In the genomic region with DNA sequence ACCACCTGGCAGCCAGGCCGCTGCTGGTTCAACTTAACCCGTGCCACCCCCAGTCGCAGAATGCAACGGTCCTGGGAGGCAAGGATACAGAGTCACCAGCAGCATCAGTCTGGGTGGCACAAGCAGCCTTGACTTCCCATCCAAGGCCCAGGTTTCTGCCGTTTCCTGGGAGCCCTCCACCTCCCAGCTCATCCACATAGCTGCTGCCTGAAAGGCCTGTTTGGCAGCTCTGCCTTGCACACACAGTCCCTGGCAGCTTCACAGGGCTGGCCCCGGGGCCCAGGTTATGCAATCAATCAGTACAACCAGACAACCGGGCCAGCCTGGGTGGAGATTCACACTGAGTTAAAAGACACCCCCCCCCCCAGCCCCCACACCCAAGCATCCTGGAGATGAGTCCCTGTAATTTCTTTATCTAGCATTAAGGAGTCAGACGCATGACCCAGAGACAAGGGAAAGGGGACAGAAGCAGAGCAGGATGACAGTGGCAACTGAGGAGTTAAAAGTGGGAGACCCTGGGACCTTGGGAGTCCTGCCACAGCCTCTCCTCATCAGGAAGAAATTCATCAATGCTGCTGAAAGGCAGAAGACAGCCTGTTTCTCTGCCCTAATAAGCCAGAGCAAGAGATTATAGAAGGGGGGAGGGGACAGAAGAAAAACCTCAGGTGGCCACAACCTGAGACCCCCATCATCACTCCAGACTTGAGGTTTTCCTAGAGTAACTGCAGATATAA, we compare ENCODE assay signal across 8 mouse cellular contexts. TPM values are rescaled to one million over a fixed set of nuclear protein-coding genes. Genes with fewer than 3 reads are reported as not detected.
A peak's percentile ranks its signal among the peaks of the same experiment; 100 is the strongest.
DNase-seq lines count a peak whose midpoint lies in the region; ATAC-seq lines count a peak whose summit lies in the region.

No protein-coding gene starts in this region.

- peaks cover 33% of the 10 kb centered on the region for H3K4me1 ChIP-seq in forebrain, embryonic 16.5 days (replicated peaks; ENCODE audit: control insufficient read depth, insufficient read depth, low read length)
- H3K4me1 ChIP-seq in hindbrain, embryonic 11.5 days (replicated peaks; ENCODE audit: control insufficient read depth, insufficient read depth, low read length): peaks cover 20% of the 10 kb centered on the region
- H3K4me1 ChIP-seq in stomach, embryonic 15.5 days: peaks cover 44% of the 10 kb centered on the region

- H3K27ac ChIP-seq in forebrain, embryonic 16.5 days (ENCODE audit: low read length): peak overlapping the region; percentile 56
- H3K27ac ChIP-seq in hindbrain, embryonic 11.5 days (ENCODE audit: low read depth, low read length): peak overlapping the region; percentile 85
- peak overlapping the region; percentile 93 for H3K27ac ChIP-seq in stomach, embryonic 15.5 days

- H3K4me3 ChIP-seq in forebrain, embryonic 16.5 days (replicated peaks; ENCODE audit: low read length): no peak overlapping the region
- no peak overlapping the region for H3K4me3 ChIP-seq in hindbrain, embryonic 11.5 days (ENCODE audit: low read depth, low read length)
- H3K4me3 ChIP-seq in stomach, embryonic 15.5 days (replicated peaks): peak overlapping the region; percentile 14; the same call in 1 of the 2 replicates

- H3K4me2 ChIP-seq in forebrain, embryonic 16.5 days (ENCODE audit: low read length): no peak overlapping the region; the same call in 1 of the 2 replicates
- peak overlapping the region; percentile 25; the same call in 1 of the 2 replicates for H3K4me2 ChIP-seq in hindbrain, embryonic 11.5 days (replicated peaks; ENCODE audit: low read depth, low read length)
- peak overlapping the region; percentile 47 for H3K4me2 ChIP-seq in stomach, embryonic 15.5 days

- peaks cover 30% of the 10 kb centered on the region for H3K36me3 ChIP-seq in forebrain, embryonic 16.5 days (ENCODE audit: control insufficient read depth, insufficient read depth)
- peaks cover 19% of the 10 kb centered on the region for H3K36me3 ChIP-seq in hindbrain, embryonic 11.5 days (ENCODE audit: control insufficient read depth, insufficient read depth, low read length)
- peaks cover 40% of the 10 kb centered on the region for H3K36me3 ChIP-seq in stomach, embryonic 15.5 days

- no peak overlapping the region for H3K9ac ChIP-seq in forebrain, embryonic 16.5 days (replicated peaks; ENCODE audit: low read depth, low read length)
- peak overlapping the region; percentile 24; the same call in 1 of the 2 replicates for H3K9ac ChIP-seq in hindbrain, embryonic 11.5 days (ENCODE audit: low read depth, low read length)
- no peak overlapping the region for H3K9ac ChIP-seq in stomach, embryonic 15.5 days

- ATAC-seq in forebrain, embryonic 16.5 days: no peak
- no peak for ATAC-seq in hindbrain, embryonic 11.5 days (ENCODE audit: low FRiP score)
- ATAC-seq in stomach, embryonic 15.5 days (ENCODE audit: insufficient read depth, low FRiP score, low read depth): no peak
- ATAC-seq in activated CD4-positive, CD25-positive, alpha-beta regulatory T cell, adult 4 months: no peak

- H3K27me3 ChIP-seq in forebrain, embryonic 16.5 days (replicated peaks; ENCODE audit: control insufficient read depth, insufficient read depth, low read length): no peaks in the 10 kb centered on the region
- H3K27me3 ChIP-seq in hindbrain, embryonic 11.5 days (ENCODE audit: control insufficient read depth, insufficient read depth, low read length): no peaks in the 10 kb centered on the region
- H3K27me3 ChIP-seq in stomach, embryonic 15.5 days (replicated peaks): no peaks in the 10 kb centered on the region

- WGBS in forebrain, embryonic 16.5 days: 71% methylated on average over 8 of the region's 8 CpGs
- 54% methylated on average over 8 of the region's 8 CpGs for WGBS in hindbrain, embryonic 11.5 days
- WGBS in stomach, embryonic 15.5 days: 15% methylated on average over 8 of the region's 8 CpGs

- peak; percentile 85 for DNase-seq in Muller cell, postnatal 12 days (ENCODE audit: inconsistent ontology term)
- DNase-seq in cerebellum, adult 11-12 months: peak; percentile 97
- peak; percentile 48 for DNase-seq in hindbrain, embryonic 11.5 days (ENCODE audit: low spot score)
- peak; percentile 69 to 70 for DNase-seq in layer of hippocampus, postnatal 10 days (ENCODE audit: low spot score in 2 of 2)
- peak; percentile 88 for DNase-seq in lung, postnatal 25 days (ENCODE audit: low spot score)

- H3K9me3 ChIP-seq in forebrain, embryonic 16.5 days (ENCODE audit: control insufficient read depth, low read length): no peaks in the 10 kb centered on the region
- H3K9me3 ChIP-seq in hindbrain, embryonic 11.5 days (ENCODE audit: control insufficient read depth, low read length): no peaks in the 10 kb centered on the region
- no peaks in the 10 kb centered on the region for H3K9me3 ChIP-seq in stomach, embryonic 15.5 days

RNA-seq across cellular contexts. Expression of gene Smarcd2, which starts 4.3 kb away (rescaled TPM):
- 12.4 and 13.7 TPM in 2 replicates for polyA plus RNA-seq in forebrain, embryonic 16.5 days (2015; fragmentation: Nextera tagmentation; extraction: Ambion mirVana)
- polyA plus RNA-seq in hindbrain, embryonic 11.5 days (2014; fragmentation: Nextera tagmentation; extraction: Ambion mirVana): 31.6 and 33.2 TPM in 2 replicates
- 10 to 100 TPM; 22.0 to 23.0 TPM for total RNA-seq in layer of hippocampus, postnatal 10 days (2021)
- 70.2 and 78.3 TPM in 2 replicates for polyA plus RNA-seq in stomach, embryonic 15.5 days (2015; fragmentation: Nextera tagmentation; extraction: Ambion mirVana)
- 10 to 100 TPM; 17.6 to 23.2 TPM for polyA plus RNA-seq in activated CD4-positive, CD25-positive, alpha-beta regulatory T cell, adult 4 months (2017; shearing (Covaris generic))

RNA-seq across cellular contexts. Expression of gene Tcam1, which starts 8.0 kb away (rescaled TPM):
- polyA plus RNA-seq in forebrain, embryonic 16.5 days (2015; fragmentation: Nextera tagmentation; extraction: Ambion mirVana): 0.11 and 0.17 TPM in 2 replicates
- 0.08 and 0.35 TPM in 2 replicates for polyA plus RNA-seq in hindbrain, embryonic 11.5 days (2014; fragmentation: Nextera tagmentation; extraction: Ambion mirVana)
- under 1 TPM; 0.16 to 0.20 TPM for total RNA-seq in layer of hippocampus, postnatal 10 days (2021)
- polyA plus RNA-seq in stomach, embryonic 15.5 days (2015; fragmentation: Nextera tagmentation; extraction: Ambion mirVana): 0.27 and 0.28 TPM in 2 replicates
- under 1 TPM; 0.12 to 0.43 TPM for polyA plus RNA-seq in activated CD4-positive, CD25-positive, alpha-beta regulatory T cell, adult 4 months (2017; shearing (Covaris generic))

RNA-seq across cellular contexts. Expression of gene Psmc5, which starts 12.5 kb away (rescaled TPM):
- 270 and 287 TPM in 2 replicates for polyA plus RNA-seq in forebrain, embryonic 16.5 days (2015; fragmentation: Nextera tagmentation; extraction: Ambion mirVana)
- polyA plus RNA-seq in hindbrain, embryonic 11.5 days (2014; fragmentation: Nextera tagmentation; extraction: Ambion mirVana): 381 and 414 TPM in 2 replicates
- total RNA-seq in layer of hippocampus, postnatal 10 days (2021): 100 to 1,000 TPM; 132 to 133 TPM
- polyA plus RNA-seq in stomach, embryonic 15.5 days (2015; fragmentation: Nextera tagmentation; extraction: Ambion mirVana): 242 and 266 TPM in 2 replicates
- polyA plus RNA-seq in activated CD4-positive, CD25-positive, alpha-beta regulatory T cell, adult 4 months (2017; shearing (Covaris generic)): 100 to 1,000 TPM; 140 to 180 TPM

RNA-seq across cellular contexts. Expression of gene Ftsj3, which starts 12.6 kb away (rescaled TPM):
- polyA plus RNA-seq in forebrain, embryonic 16.5 days (2015; fragmentation: Nextera tagmentation; extraction: Ambion mirVana): 40.7 and 41.8 TPM in 2 replicates
- polyA plus RNA-seq in hindbrain, embryonic 11.5 days (2014; fragmentation: Nextera tagmentation; extraction: Ambion mirVana): 59.4 and 61.2 TPM in 2 replicates
- 10 to 100 TPM; 37.8 to 39.4 TPM for total RNA-seq in layer of hippocampus, postnatal 10 days (2021)
- 49.7 and 56.5 TPM in 2 replicates for polyA plus RNA-seq in stomach, embryonic 15.5 days (2015; fragmentation: Nextera tagmentation; extraction: Ambion mirVana)
- 10 to 100 TPM; 43.4 to 53.4 TPM for polyA plus RNA-seq in activated CD4-positive, CD25-positive, alpha-beta regulatory T cell, adult 4 months (2017; shearing (Covaris generic))

RNA-seq across cellular contexts. Expression of gene Gh, which starts 33.2 kb away (rescaled TPM):
- not detected in 2 replicates for polyA plus RNA-seq in forebrain, embryonic 16.5 days (2015; fragmentation: Nextera tagmentation; extraction: Ambion mirVana)
- not detected in 2 replicates for polyA plus RNA-seq in hindbrain, embryonic 11.5 days (2014; fragmentation: Nextera tagmentation; extraction: Ambion mirVana)
- not detected for total RNA-seq in layer of hippocampus, postnatal 10 days (2021)
- not detected in 2 replicates for polyA plus RNA-seq in stomach, embryonic 15.5 days (2015; fragmentation: Nextera tagmentation; extraction: Ambion mirVana)
- not detected for polyA plus RNA-seq in activated CD4-positive, CD25-positive, alpha-beta regulatory T cell, adult 4 months (2017; shearing (Covaris generic))
